Mouse (Mus musculus): ENCODE data around the gene Mfn1. TPM values are rescaled to one million over a fixed set of nuclear protein-coding genes. Genes with fewer than 3 reads are reported as not detected.
A peak's percentile ranks its signal among the peaks of the same experiment; 100 is the strongest.

Mfn1 gene
- polyA plus RNA-seq, 1 experiment from 2014 or later: 92.9 TPM

DNA sequence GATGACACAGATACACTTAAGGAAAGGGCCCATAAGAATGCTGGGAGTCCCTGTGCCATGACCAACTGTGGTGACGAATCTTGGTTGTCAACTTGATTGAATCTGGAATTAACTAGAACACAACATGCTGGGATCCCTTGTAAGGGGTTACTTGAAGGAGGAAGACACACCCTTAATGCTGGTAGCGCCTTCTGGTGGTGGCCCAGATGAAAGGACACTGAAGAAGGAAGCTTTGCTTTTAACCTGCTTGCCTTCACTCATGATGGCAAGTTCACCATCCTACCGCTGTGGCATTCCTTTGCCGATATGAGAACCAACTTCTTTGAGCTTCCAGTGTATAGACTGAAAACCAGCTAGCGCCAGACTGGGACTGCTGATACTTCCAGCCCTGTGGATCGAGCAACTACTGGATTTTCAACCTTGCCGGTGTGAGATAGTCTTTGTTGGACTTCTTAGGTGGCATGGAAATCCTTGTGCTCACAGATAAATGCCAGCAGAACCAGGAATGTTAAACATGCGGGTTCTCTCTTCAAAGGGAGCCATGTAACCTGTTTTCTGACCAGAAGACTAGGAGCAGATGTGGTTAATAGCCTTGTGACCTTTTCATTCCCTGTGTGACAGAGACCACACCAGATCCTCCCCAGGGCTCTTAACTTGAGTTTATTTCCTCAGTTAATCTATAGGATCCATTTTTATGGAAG, 34.7 kb upstream of the Mfn1 start:
- 84% methylated on average over 8 of the region's 8 CpGs for WGBS
- no peaks in the 10 kb centered on the region for H3K36me3 ChIP-seq (ENCODE audit: control insufficient read depth, insufficient read depth)
- ATAC-seq (replicated peaks; ENCODE audit: extremely low read depth, insufficient read depth, low FRiP score): no peak
- no peak overlapping the region for H3K9ac ChIP-seq (ENCODE audit: low read length)
- H3K27me3 ChIP-seq (ENCODE audit: control insufficient read depth, insufficient read depth, low read length): no peaks in the 10 kb centered on the region
- no peak overlapping the region for H3K27ac ChIP-seq (ENCODE audit: low read length)
- no peaks in the 10 kb centered on the region for H3K9me3 ChIP-seq (replicated peaks; ENCODE audit: control insufficient read depth, low read length)
- H3K4me2 ChIP-seq (ENCODE audit: low read depth, low read length): no peak overlapping the region
- H3K4me1 ChIP-seq (ENCODE audit: control insufficient read depth, insufficient read depth, low read length): no peaks in the 10 kb centered on the region
- no peak overlapping the region for H3K4me3 ChIP-seq (ENCODE audit: low read length)

DNA sequence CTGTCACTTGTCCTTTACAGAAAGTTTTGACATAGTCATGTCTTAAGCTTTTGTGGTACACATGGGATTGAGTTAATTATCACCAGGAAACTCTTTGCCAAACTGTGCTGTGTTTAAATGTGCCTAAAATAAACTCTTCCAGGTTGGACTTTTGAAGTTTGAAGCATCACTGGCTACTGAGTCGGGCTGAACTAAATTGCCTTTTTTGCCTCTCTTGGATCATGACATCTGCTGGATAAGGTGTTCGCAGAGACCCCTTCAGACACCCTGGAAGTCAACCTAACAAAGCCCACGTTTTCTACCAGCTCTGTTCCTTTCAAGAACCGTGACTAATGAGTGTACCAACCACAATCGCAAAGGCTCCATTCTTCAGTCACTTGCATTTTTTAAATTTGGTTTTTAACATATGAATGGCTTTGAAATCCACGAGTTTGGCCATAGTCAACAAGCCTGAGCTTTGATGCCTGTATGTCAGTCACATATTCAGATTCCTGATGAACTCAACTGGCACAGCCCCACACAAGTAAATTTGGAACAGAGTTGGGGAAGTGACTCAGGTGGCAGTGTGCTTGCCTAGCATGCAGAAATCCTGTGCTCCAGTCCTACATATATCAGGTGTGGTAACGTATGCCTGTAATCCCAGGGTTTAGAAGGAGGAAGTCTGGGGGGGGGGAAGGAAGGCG, 34.0 kb upstream of the Mfn1 start:
- Histone ChIP-seq H3K27me3 (ENCODE audit: control insufficient read depth, insufficient read depth, low read length) (no peaks in the 10 kb centered on the region), H3K4me1 (ENCODE audit: control insufficient read depth, insufficient read depth, low read length) (no peaks in the 10 kb centered on the region), H3K36me3 (ENCODE audit: control insufficient read depth, insufficient read depth) (no peaks in the 10 kb centered on the region), H3K27ac (ENCODE audit: low read length) (no peak overlapping the region), H3K9ac (ENCODE audit: low read length) (no peak overlapping the region), H3K4me3 (ENCODE audit: low read length) (no peak overlapping the region), H3K9me3 (replicated peaks; ENCODE audit: control insufficient read depth, low read length) (no peaks in the 10 kb centered on the region), H3K4me2 (ENCODE audit: low read depth, low read length) (no peak overlapping the region)
- 79% methylated on average over 8 of the region's 8 CpGs for WGBS
- no peak for ATAC-seq (replicated peaks; ENCODE audit: extremely low read depth, insufficient read depth, low FRiP score)

DNA sequence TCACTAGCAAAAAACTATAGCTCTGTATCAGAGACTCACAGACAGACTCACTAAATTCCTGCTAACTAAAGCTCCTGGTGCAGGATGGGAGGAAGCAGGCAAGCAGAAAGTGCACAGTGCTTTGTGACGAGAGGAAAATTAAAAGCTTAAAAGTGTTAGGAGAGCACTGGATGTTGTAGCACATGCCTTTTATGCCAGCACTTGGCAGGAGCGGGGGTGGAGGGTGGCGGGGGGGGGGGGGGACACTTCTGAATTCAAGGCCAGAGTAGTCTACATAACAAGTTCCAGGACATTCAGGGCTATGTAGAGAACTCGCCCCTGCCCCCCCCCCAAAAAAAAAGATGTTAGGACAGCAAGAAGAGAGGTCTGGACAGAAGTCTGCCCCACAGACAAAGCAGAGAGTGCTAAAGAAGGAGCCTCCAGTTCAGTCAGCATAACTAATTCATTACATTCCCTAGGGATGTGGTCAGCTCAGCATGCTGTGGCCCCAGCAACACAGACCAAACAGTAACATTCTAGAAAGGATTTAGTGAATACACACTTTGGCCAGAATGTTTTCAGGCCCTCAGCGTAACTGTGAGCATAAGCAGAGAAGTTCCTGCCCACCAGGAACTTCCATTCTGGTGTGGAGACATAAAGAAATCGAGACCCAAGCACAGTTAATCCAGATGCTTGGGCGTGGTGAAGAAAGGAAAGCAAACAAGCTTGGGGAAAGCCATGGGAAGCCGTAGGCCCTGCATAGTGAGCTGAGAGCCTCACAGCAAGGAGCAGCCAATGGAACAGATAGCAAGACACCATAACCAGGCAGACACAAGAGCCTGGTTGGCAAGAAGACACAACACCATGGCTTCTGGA, 33.2 kb upstream of the Mfn1 start:
- WGBS: 51% methylated on average over 8 of the region's 8 CpGs

DNA sequence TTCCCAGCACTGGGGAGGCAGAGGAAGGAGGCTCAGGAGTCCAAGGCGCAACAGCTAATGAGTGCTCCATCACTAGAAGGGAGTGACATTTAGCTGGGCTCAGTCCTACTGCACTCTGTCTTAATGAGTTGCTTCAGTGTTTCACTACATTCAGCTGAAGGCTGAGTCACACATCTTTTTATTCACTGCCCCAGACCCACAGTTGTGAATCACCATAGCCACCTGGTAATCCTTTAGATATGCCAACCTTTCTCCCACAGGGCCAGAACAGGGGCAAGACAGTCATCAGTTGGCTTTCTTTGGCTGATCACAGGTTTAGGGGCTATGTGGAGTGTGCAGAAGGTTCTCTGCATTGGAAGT, 32.6 kb upstream of the Mfn1 start:
- Histone ChIP-seq H3K27me3 (ENCODE audit: control insufficient read depth, insufficient read depth, low read length) (no peaks in the 10 kb centered on the region), H3K36me3 (ENCODE audit: control insufficient read depth, insufficient read depth) (no peaks in the 10 kb centered on the region), H3K4me1 (ENCODE audit: control insufficient read depth, insufficient read depth, low read length) (no peaks in the 10 kb centered on the region), H3K4me2 (ENCODE audit: low read depth, low read length) (no peak overlapping the region), H3K27ac (ENCODE audit: low read length) (no peak overlapping the region), H3K9ac (ENCODE audit: low read length) (no peak overlapping the region), H3K4me3 (ENCODE audit: low read length) (no peak overlapping the region), H3K9me3 (replicated peaks; ENCODE audit: control insufficient read depth, low read length) (no peaks in the 10 kb centered on the region)
- ATAC-seq (replicated peaks; ENCODE audit: extremely low read depth, insufficient read depth, low FRiP score): no peak
- 76% methylated on average over 1 of the region's 1 CpGs for WGBS

More for the DNA sequence above, 33.2 kb upstream of the Mfn1 start:
- Histone ChIP-seq H3K9me3 (replicated peaks; ENCODE audit: control insufficient read depth, low read length) (no peaks in the 10 kb centered on the region), H3K27me3 (ENCODE audit: control insufficient read depth, insufficient read depth, low read length) (no peaks in the 10 kb centered on the region), H3K36me3 (ENCODE audit: control insufficient read depth, insufficient read depth) (no peaks in the 10 kb centered on the region), H3K4me3 (ENCODE audit: low read length) (no peak overlapping the region), H3K9ac (ENCODE audit: low read length) (no peak overlapping the region), H3K4me1 (ENCODE audit: control insufficient read depth, insufficient read depth, low read length) (no peaks in the 10 kb centered on the region), H3K27ac (ENCODE audit: low read length) (no peak overlapping the region), H3K4me2 (ENCODE audit: low read depth, low read length) (no peak overlapping the region)
- no peak for ATAC-seq (replicated peaks; ENCODE audit: extremely low read depth, insufficient read depth, low FRiP score)

DNA sequence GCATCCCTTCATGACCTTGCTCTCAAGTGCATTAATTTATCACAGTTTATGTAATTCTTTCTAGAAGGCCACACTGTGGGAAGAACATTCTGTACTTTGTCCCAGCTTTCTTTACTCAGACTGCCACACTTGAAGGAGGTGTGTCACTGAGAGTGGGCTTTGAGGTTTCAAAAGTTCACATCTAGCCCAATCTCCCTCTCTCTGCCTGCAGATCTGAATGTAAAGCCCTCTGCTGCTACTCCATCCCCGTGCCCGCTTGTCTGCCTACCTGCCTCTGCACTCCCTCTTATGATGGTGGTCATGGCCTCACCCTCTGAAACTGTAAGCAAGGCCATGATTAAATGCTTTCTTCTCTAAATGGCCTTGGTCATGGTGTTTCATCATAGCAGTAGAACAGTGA, 28.9 kb upstream of the Mfn1 start:
- Histone ChIP-seq H3K27me3 (ENCODE audit: control insufficient read depth, insufficient read depth, low read length) (no peaks in the 10 kb centered on the region), H3K27ac (ENCODE audit: low read length) (no peak overlapping the region), H3K9ac (ENCODE audit: low read length) (no peak overlapping the region), H3K9me3 (replicated peaks; ENCODE audit: control insufficient read depth, low read length) (no peaks in the 10 kb centered on the region), H3K4me3 (ENCODE audit: low read length) (no peak overlapping the region), H3K4me1 (ENCODE audit: control insufficient read depth, insufficient read depth, low read length) (no peaks in the 10 kb centered on the region), H3K36me3 (ENCODE audit: control insufficient read depth, insufficient read depth) (no peaks in the 10 kb centered on the region), H3K4me2 (ENCODE audit: low read depth, low read length) (no peak overlapping the region)
- 90% methylated on average over 2 of the region's 2 CpGs for WGBS
- no peak for ATAC-seq (replicated peaks; ENCODE audit: extremely low read depth, insufficient read depth, low FRiP score)

DNA sequence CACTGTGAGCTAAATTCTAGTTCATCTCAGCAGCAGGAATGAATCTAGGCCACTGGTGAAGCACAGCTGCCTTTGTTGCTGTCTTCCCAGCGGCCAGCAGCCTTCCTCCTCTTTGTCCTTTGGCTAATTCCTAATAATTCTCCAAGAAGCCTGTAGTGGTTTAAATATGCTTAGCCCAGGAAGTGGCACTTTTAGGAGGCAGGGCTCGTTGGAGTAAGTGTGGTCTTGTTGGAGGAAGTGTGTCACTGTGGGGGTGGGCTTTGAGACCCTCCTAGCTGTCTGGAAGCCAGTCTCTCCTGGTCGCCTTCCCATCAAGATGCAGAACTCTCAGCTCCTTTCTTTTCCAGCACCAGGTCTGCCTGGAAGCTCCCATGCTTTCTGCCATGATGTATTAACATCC, 23.4 kb upstream of the Mfn1 start:
- H3K27me3 ChIP-seq (ENCODE audit: control insufficient read depth, insufficient read depth, low read length): no peaks in the 10 kb centered on the region
- no peak overlapping the region for H3K9ac ChIP-seq (ENCODE audit: low read length)
- no peak overlapping the region for H3K4me2 ChIP-seq (ENCODE audit: low read depth, low read length)
- no peak overlapping the region for H3K4me3 ChIP-seq (ENCODE audit: low read length)
- H3K4me1 ChIP-seq (ENCODE audit: control insufficient read depth, insufficient read depth, low read length): peaks cover 8% of the 10 kb centered on the region; the same call in 1 of the 2 replicates
- no peaks in the 10 kb centered on the region for H3K9me3 ChIP-seq (replicated peaks; ENCODE audit: control insufficient read depth, low read length)
- no peak for ATAC-seq (replicated peaks; ENCODE audit: extremely low read depth, insufficient read depth, low FRiP score)
- WGBS: 69% methylated on average over 3 of the region's 3 CpGs
- H3K36me3 ChIP-seq (ENCODE audit: control insufficient read depth, insufficient read depth): no peaks in the 10 kb centered on the region
- no peak overlapping the region for H3K27ac ChIP-seq (ENCODE audit: low read length)

DNA sequence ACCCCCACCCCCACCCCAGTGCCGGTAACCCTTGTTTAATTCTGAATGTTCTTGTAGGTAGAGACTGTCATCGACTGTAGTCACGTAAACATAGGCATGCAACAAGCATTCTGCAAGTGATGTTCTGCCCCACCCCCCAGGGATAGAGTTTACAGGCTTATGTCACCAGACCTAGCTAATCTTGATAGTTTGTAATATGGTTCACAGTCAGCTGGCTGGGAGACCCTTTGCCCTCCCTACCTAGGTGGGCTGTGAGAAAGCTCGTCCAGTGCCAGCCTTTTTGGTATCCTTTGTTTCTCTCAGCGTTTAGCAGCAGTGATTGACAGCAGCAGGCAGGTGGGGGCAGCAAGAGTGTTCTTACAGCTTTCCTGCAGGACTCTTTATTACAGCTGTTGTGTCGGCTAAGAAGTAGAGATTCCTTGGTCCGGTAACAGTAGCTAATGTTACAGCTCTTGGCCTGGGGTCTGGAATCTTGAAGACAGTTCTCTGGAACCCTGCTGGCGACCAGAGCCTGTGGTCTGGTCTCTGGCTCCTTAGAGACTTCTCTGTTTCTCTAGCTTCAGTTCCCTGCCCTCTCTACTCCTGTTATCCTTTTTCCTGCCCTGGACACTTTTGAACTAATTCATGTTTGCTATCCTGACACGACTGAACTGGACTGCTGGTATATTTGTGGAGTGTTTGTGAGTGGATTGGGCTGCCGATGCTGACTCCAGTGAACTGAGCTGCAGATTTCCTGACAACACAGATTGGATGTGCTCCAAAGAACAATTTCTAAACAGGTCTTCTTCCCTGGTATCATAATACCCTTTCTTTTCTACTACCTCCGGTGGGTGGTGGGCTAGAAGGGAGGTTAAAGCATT, 22.7 kb upstream of the Mfn1 start:
- H3K9me3 ChIP-seq (replicated peaks; ENCODE audit: control insufficient read depth, low read length): no peaks in the 10 kb centered on the region
- no peaks in the 10 kb centered on the region for H3K36me3 ChIP-seq (ENCODE audit: control insufficient read depth, insufficient read depth)
- H3K4me1 ChIP-seq (ENCODE audit: control insufficient read depth, insufficient read depth, low read length): peaks cover 11% of the 10 kb centered on the region
- no peaks in the 10 kb centered on the region for H3K27me3 ChIP-seq (ENCODE audit: control insufficient read depth, insufficient read depth, low read length)
- no peak overlapping the region for H3K9ac ChIP-seq (ENCODE audit: low read length)
- no peak for ATAC-seq (replicated peaks; ENCODE audit: extremely low read depth, insufficient read depth, low FRiP score)
- no peak overlapping the region for H3K4me3 ChIP-seq (ENCODE audit: low read length)
- H3K4me2 ChIP-seq (ENCODE audit: low read depth, low read length): no peak overlapping the region
- 64% methylated on average over 11 of the region's 11 CpGs for WGBS
- H3K27ac ChIP-seq (ENCODE audit: low read length): no peak overlapping the region

DNA sequence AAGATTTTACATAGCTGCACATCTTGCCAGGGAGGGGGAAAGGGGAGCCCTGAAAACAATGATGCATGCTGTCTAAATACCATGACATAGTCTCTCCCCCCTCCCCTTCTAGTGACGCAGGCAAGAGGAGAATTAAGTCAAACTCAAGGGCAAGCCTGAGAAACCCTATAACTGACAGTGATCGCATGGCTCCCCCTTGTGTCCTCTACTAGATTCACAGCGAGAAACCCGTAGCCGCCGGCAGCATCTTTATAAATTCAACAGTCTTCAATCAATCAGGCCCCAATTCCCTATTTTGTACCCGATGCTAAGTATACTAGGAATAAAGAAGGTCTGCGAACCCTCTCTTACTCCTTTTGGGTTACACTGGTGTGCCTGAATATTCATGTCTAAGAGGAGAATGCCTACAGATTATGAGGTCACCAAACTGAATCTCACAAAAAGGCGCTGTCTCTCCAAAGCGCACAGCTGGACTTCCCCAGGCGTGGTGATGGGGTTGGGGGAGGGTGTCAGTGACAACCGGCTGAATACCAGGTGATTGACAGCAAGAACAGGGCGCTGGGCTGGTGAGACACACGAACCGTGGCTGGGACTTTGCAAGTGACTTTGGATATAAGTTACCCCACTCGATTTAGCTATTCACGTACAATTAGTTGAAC, 20.5 kb upstream of the Mfn1 start:
- WGBS: 2% methylated on average over 17 of the region's 17 CpGs
- peak overlapping the region; percentile 72 for H3K4me2 ChIP-seq (ENCODE audit: low read depth, low read length)
- peaks cover 19% of the 10 kb centered on the region for H3K4me1 ChIP-seq (ENCODE audit: control insufficient read depth, insufficient read depth, low read length)
- ATAC-seq (replicated peaks; ENCODE audit: extremely low read depth, insufficient read depth, low FRiP score): no peak
- H3K27ac ChIP-seq (ENCODE audit: low read length): no peak overlapping the region
- no peaks in the 10 kb centered on the region for H3K27me3 ChIP-seq (ENCODE audit: control insufficient read depth, insufficient read depth, low read length)
- peak overlapping the region; percentile 39 for H3K9ac ChIP-seq (ENCODE audit: low read length)
- H3K36me3 ChIP-seq (ENCODE audit: control insufficient read depth, insufficient read depth): no peaks in the 10 kb centered on the region
- H3K4me3 ChIP-seq (ENCODE audit: low read length): peak overlapping the region; percentile 27
- no peaks in the 10 kb centered on the region for H3K9me3 ChIP-seq (replicated peaks; ENCODE audit: control insufficient read depth, low read length)

Data from heart, embryonic 16.5 days (tissue).